Mouse (Mus musculus) small intestine, adult 2 months (tissue): ENCODE results near the gene 6030408B16Rik. TPM values are rescaled to one million over a fixed set of nuclear protein-coding genes. Genes with fewer than 3 reads are reported as not detected.

Experiments used
- H3K27ac ChIP-seq: fragments of 200-500 bp; 2 replicates; pipeline ENCODE4 v1.5.1; 2012; ENCODE audit warnings: low read depth, low read length, control low read depth, inconsistent platforms; ENCODE audit not compliant: insufficient read depth
- H3K27me3 ChIP-seq: fragments of 200-500 bp; 2 replicates; pipeline ENCODE4 v1.6.1; 2012; ENCODE audit warnings: mild to moderate bottlenecking, moderate library complexity, low read length, inconsistent platforms; ENCODE audit not compliant: control insufficient read depth, insufficient read depth
- H3K36me3 ChIP-seq: fragments of 200-500 bp; 2 replicates; pipeline ENCODE4 v1.6.1; 2012; ENCODE audit warnings: mild to moderate bottlenecking, low read length, control low read depth, inconsistent platforms; ENCODE audit not compliant: control insufficient read depth, insufficient read depth
- H3K4me1 ChIP-seq: fragments of 200-500 bp; 2 replicates; pipeline ENCODE4 v1.6.1; 2012; ENCODE audit warnings: low read length, inconsistent platforms, mixed read lengths; ENCODE audit not compliant: control insufficient read depth, insufficient read depth, insufficient read length
- H3K4me3 ChIP-seq: fragments of 200-500 bp; 2 replicates; pipeline ENCODE4 v1.5.1; 2012; ENCODE audit warnings: low read depth, mild to moderate bottlenecking, control low read depth, inconsistent platforms, low read length, moderate library complexity
- CTCF ChIP-seq: fragments of 200-500 bp; IDR thresholded peaks from 2 replicates; pipeline ENCODE4 v1.5.1; 2012; ENCODE audit warnings: low read depth, mild to moderate bottlenecking, control low read depth, inconsistent platforms, low read length, moderate library complexity, mixed read lengths; ENCODE audit not compliant: insufficient replicate concordance, insufficient read length; ENCODE audit errors: extremely low read depth
- POLR2A ChIP-seq: fragments of 200-500 bp; IDR thresholded peaks from 2 replicates; pipeline ENCODE4 v1.6.1; 2012; ENCODE audit warnings: low read depth, mild to moderate bottlenecking, control low read depth, inconsistent platforms, low read length, moderate library complexity
- WGBS: fragments of 180-500 bp; shearing (Covaris S2); methylation state at CpG from one replicate; pipeline ENCODE4 v1.1.7; 2018; 5-methylcytosine and 5-hydroxymethylcytosine counted together
- polyA plus RNA-seq: library from polyadenylated mRNA; depleted of rRNA; stranded (reverse); fragments of >200 nt; gene quantifications from 2 replicates; pipeline ENCODE4 v1.2.3, GENCODE M21; 2012

6030408B16Rik gene
- polyA plus RNA-seq, 1 experiment = 0.14 TPM

GRCm38 (mm10) chr15:101287361-101287760, 5.7 kb upstream of the 6030408B16Rik start:
- Histone ChIP-seq H3K4me3 (no peak overlapping the region), H3K4me1 (no peaks in the 10 kb centered on the region), H3K27ac (no peak overlapping the region), H3K27me3 (no peaks in the 10 kb centered on the region), H3K36me3 (peaks cover 44% of the 10 kb centered on the region)
- WGBS = 82% methylated on average over 6 of the region's 6 CpGs
- TF ChIP-seq POLR2A = no peak
- no peak for TF ChIP-seq CTCF

- Histone ChIP-seq H3K4me1 (no peaks in the 10 kb centered on the region), H3K36me3 (peaks cover 44% of the 10 kb centered on the region), H3K27ac (no peak overlapping the region), H3K27me3 (no peaks in the 10 kb centered on the region), H3K4me3 (no peak overlapping the region)
- no peak for TF ChIP-seq POLR2A
- no peak for TF ChIP-seq CTCF
- 94% methylated on average over 15 of the region's 15 CpGs for WGBS
These were observed 2.7 kb upstream of the 6030408B16Rik start for GRCm38 (mm10) chr15:101290354-101290753.

- TF ChIP-seq POLR2A (no peak), CTCF (no peak)
- Histone ChIP-seq H3K27me3 (no peaks in the 10 kb centered on the region), H3K36me3 (peaks cover 42% of the 10 kb centered on the region), H3K4me1 (no peaks in the 10 kb centered on the region), H3K27ac (no peak overlapping the region), H3K4me3 (no peak overlapping the region)
- 53% methylated on average over 3 of the region's 3 CpGs for WGBS
These were observed 1.0 kb upstream of the 6030408B16Rik start for GRCm38 (mm10) chr15:101292012-101292411.

GRCm38 (mm10) chr15:101294028-101294894, 1.2 kb downstream of the 6030408B16Rik start:
- Histone ChIP-seq H3K27ac (no peak overlapping the region), H3K27me3 (no peaks in the 10 kb centered on the region), H3K4me3 (no peak overlapping the region), H3K4me1 (no peaks in the 10 kb centered on the region), H3K36me3 (peaks cover 25% of the 10 kb centered on the region)
- WGBS = 64% methylated on average over 16 of the region's 16 CpGs
- no peak for TF ChIP-seq POLR2A
- TF ChIP-seq CTCF = no peak

- peaks cover 18% of the 10 kb centered on the region for H3K36me3 ChIP-seq
- H3K4me3 ChIP-seq = no peak overlapping the region
- WGBS = 65% methylated on average over 7 of the region's 7 CpGs
- H3K4me1 ChIP-seq = no peaks in the 10 kb centered on the region
- H3K27me3 ChIP-seq = no peaks in the 10 kb centered on the region
- H3K27ac ChIP-seq = no peak overlapping the region
- TF ChIP-seq POLR2A = no peak
- no peak for TF ChIP-seq CTCF
These were observed 2.1 kb downstream of the 6030408B16Rik start for GRCm38 (mm10) chr15:101295106-101295505.

GRCm38 (mm10) chr15:101295616-101296015, 2.6 kb downstream of the 6030408B16Rik start:
- TF ChIP-seq POLR2A (no peak), CTCF (no peak)
- no peak overlapping the region for H3K27ac ChIP-seq
- no peak overlapping the region for H3K4me3 ChIP-seq
- H3K27me3 ChIP-seq = no peaks in the 10 kb centered on the region
- no peaks in the 10 kb centered on the region for H3K4me1 ChIP-seq
- H3K36me3 ChIP-seq = peaks cover 12% of the 10 kb centered on the region
- WGBS = 91% methylated on average over 10 of the region's 10 CpGs

GRCm38 (mm10) chr15:101296091-101296490, 3.1 kb downstream of the 6030408B16Rik start:
- H3K4me1 ChIP-seq = no peaks in the 10 kb centered on the region
- TF ChIP-seq CTCF (no peak), POLR2A (no peak)
- H3K27ac ChIP-seq = no peak overlapping the region
- H3K36me3 ChIP-seq = peaks cover 8% of the 10 kb centered on the region
- WGBS = 84% methylated on average over 11 of the region's 11 CpGs
- H3K27me3 ChIP-seq = no peaks in the 10 kb centered on the region
- H3K4me3 ChIP-seq = no peak overlapping the region
